Mouse (Mus musculus) midbrain, embryonic 10.5 days (tissue): ENCODE measurements around the gene Nrxn2. TPM values are rescaled to one million over a fixed set of nuclear protein-coding genes. Genes with fewer than 3 reads are reported as not detected.

Experiments
- DNase-seq: peaks from one replicate; pipeline ENCODE4 v3.0.0-alpha.2; 2017; ENCODE audit warnings: low spot score
- H3K27ac ChIP-seq: fragments of 300-500 bp; sonication (generic); replicated peaks from 2 replicates; pipeline ENCODE4 v1.5.1; 2016; ENCODE audit warnings: mild to moderate bottlenecking
- H3K27me3 ChIP-seq: fragments of 300-500 bp; sonication (generic); 2 replicates; pipeline ENCODE4 v1.6.1; 2016; ENCODE audit warnings: low read depth, mild to moderate bottlenecking; ENCODE audit not compliant: poor library complexity, severe bottlenecking
- H3K36me3 ChIP-seq: fragments of 300-500 bp; sonication (generic); 2 replicates; pipeline ENCODE4 v1.6.1; 2016; ENCODE audit warnings: mild to moderate bottlenecking, moderate library complexity
- H3K4me1 ChIP-seq: fragments of 300-500 bp; sonication (generic); 2 replicates; pipeline ENCODE4 v1.6.1; 2016
- H3K4me3 ChIP-seq: fragments of 300-500 bp; sonication (generic); 2 replicates; pipeline ENCODE4 v1.5.1; 2016; ENCODE audit warnings: mild to moderate bottlenecking, moderate library complexity
- H3K9me3 ChIP-seq: fragments of 300-500 bp; sonication (generic); replicated peaks from 2 replicates; pipeline ENCODE4 v1.6.1; 2016; ENCODE audit warnings: mild to moderate bottlenecking
- WGBS: fragments of 180-500 bp; shearing (Covaris S2); methylation state at CpG from one replicate; pipeline ENCODE4 v1.1.7; 2016; 5-methylcytosine and 5-hydroxymethylcytosine counted together
- polyA plus RNA-seq: library from polyadenylated mRNA; unstranded; fragments of >200 nt; fragmentation: Nextera tagmentation; extraction: Ambion mirVana; gene quantifications from 2 replicates; pipeline ENCODE4 v1.2.1, GENCODE M21; 2016

Gene Nrxn2
- polyA plus RNA-seq, 1 experiment from 2014 or later: 5.1 TPM

- peak; percentile 77 for DNase-seq
- Histone ChIP-seq H3K4me1 (peaks cover 97% of the 10 kb centered on the region), H3K27ac (peak overlapping the region; percentile 88), H3K36me3 (no peaks in the 10 kb centered on the region), H3K9me3 (no peaks in the 10 kb centered on the region), H3K4me3 (peak overlapping the region; percentile 67), H3K27me3 (peaks cover 100% of the 10 kb centered on the region)
- under 1% methylated on average over 33 of the region's 39 CpGs for WGBS
These were observed 78.7 kb downstream of the Nrxn2 start for GRCm38 (mm10) chr19:6497150-6497801.

DNA sequence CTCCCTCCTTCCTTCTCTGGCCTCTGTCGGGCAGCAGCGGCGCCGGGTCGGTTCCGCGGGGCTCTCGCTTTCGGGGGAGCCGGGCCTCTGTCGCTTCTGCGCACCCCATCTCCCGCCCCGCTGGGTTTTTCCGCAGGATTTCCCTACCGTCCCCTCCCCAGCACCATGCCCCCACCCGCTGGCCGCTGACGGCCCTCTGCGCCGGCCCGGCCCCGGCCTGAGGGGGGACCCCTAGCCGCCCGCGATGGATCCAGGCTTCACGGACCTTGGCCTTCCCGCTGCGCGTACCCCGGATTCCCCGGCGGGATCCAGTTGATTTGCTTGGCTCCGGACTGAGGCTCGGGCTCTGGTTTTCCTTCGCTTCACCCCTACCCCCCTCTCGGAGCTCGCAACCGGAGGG is 79.3 kb downstream of the Nrxn2 start:
- Histone ChIP-seq H3K9me3 (no peaks in the 10 kb centered on the region), H3K36me3 (no peaks in the 10 kb centered on the region), H3K27ac (peak overlapping the region; percentile 88), H3K4me1 (peaks cover 97% of the 10 kb centered on the region), H3K4me3 (peak overlapping the region; percentile 67), H3K27me3 (peaks cover 98% of the 10 kb centered on the region)
- under 1% methylated on average over 33 of the region's 39 CpGs for WGBS
- no peak for DNase-seq

DNA sequence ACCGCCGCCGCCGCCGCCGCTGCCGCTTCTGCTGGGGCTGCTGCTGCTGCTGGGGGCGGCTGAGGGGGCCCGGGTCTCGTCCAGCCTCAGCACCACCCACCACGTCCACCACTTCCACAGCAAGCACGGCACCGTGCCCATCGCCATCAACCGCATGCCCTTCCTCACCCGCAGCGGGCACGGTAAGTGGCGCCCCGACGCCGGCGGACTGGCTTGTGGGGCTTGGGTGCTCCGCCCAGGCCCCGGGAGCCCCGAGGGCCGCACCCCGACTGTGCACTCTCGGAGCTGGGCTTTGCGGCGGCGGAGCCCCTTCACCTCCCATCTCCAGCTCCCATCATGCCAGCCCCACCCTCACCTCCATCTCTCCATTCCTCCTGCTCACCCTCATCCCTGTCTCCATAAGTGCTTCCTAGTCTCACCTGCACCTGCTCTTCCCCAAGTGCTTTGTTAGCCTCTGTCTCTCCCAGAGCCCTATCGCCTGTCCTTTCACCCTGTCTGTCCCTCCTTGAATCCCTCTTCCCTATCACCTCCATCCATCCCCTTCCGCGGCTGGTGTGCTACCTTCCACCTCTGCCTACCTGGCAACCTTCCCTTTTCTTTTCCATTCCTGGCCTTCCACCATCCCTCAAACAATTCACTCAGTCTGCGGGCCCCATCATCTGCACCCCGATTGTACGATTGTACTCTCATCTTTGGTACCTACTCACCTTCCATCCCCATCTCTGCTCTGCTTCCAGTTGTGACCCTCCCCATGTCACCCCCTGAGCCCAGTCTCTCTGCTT is 80.0 kb downstream of the Nrxn2 start:
- peaks cover 98% of the 10 kb centered on the region for H3K27me3 ChIP-seq
- H3K9me3 ChIP-seq: no peaks in the 10 kb centered on the region
- H3K36me3 ChIP-seq: no peaks in the 10 kb centered on the region
- H3K4me1 ChIP-seq: peaks cover 99% of the 10 kb centered on the region
- WGBS: 5% methylated on average over 33 of the region's 38 CpGs
- peak overlapping the region; percentile 67 for H3K4me3 ChIP-seq
- DNase-seq: no peak
- peak overlapping the region; percentile 88 for H3K27ac ChIP-seq

GRCm38 (mm10) chr19:6499860-6500635 is 81.5 kb downstream of the Nrxn2 start:
- Histone ChIP-seq H3K9me3 (no peaks in the 10 kb centered on the region), H3K4me1 (peaks cover 96% of the 10 kb centered on the region), H3K27ac (no peak overlapping the region), H3K27me3 (peaks cover 98% of the 10 kb centered on the region), H3K36me3 (peaks cover 6% of the 10 kb centered on the region), H3K4me3 (peak overlapping the region; percentile 67)
- 63% methylated on average over 6 of the region's 6 CpGs for WGBS
- no peak for DNase-seq

GRCm38 (mm10) chr19:6500636-6501025 is 82.1 kb downstream of the Nrxn2 start:
- Histone ChIP-seq H3K4me1 (peaks cover 90% of the 10 kb centered on the region), H3K9me3 (no peaks in the 10 kb centered on the region), H3K36me3 (peaks cover 11% of the 10 kb centered on the region), H3K4me3 (peak overlapping the region; percentile 67; the same call in 1 of the 2 replicates), H3K27ac (no peak overlapping the region), H3K27me3 (peaks cover 98% of the 10 kb centered on the region)
- 33% methylated on average over 2 of the region's 2 CpGs for WGBS
- no peak for DNase-seq

GRCm38 (mm10) chr19:6502035-6502541 is 83.6 kb downstream of the Nrxn2 start:
- WGBS: under 1% methylated on average over 25 of the region's 25 CpGs
- peak overlapping the region; percentile 63 for H3K4me3 ChIP-seq
- peaks cover 96% of the 10 kb centered on the region for H3K27me3 ChIP-seq
- peaks cover 81% of the 10 kb centered on the region for H3K4me1 ChIP-seq
- peak; percentile 67 for DNase-seq
- H3K9me3 ChIP-seq: no peaks in the 10 kb centered on the region
- H3K27ac ChIP-seq: peak overlapping the region; percentile 85
- H3K36me3 ChIP-seq: peaks cover 22% of the 10 kb centered on the region

DNA sequence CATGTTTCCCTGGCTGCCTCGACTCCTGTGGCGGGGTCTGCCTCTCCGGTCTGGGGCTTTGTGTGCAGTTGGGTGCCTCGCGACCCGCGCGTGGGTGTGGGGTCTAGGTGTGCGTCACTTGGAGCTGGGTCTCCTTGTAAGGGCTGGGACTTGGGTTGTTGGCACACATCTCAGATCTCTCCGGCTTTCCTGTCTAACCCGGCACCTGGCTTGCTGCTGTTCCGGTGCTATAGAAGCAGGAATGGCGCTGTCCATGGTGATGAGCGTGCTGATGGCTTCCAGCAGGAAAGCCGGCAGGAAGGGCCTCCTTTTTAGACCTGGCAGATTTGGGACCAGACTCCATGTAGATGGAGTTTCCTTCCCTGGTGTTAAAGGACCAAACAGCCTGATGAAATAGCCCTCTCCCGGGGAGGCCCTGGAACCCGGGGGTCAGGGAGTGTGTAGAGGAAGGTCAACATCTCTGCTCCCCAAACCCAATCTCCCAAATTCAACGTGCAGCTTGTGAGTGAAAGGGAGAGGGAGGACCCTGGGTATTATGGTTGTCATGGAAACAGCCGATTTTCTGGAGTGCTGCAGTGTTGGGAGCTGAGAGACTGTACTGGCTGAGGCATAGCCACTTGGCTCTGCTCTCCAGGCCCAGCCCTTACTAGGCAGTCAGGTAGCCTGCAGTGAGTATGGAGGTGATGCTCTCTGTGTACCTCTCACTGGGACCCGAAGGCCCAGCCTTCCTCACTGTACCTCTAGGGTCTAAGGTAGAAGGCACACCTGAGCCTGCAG is 84.2 kb downstream of the Nrxn2 start:
- 5% methylated on average over 20 of the region's 20 CpGs for WGBS
- peak overlapping the region; percentile 85 for H3K27ac ChIP-seq

GRCm38 (mm10) chr19:6503926-6504655 is 85.6 kb downstream of the Nrxn2 start:
- peaks cover 26% of the 10 kb centered on the region for H3K36me3 ChIP-seq
- DNase-seq: no peak
- peaks cover 68% of the 10 kb centered on the region for H3K4me1 ChIP-seq
- H3K27ac ChIP-seq: no peak overlapping the region
- peaks cover 86% of the 10 kb centered on the region for H3K27me3 ChIP-seq
- WGBS: 59% methylated on average over 14 of the region's 16 CpGs
- H3K4me3 ChIP-seq: no peak overlapping the region
- no peaks in the 10 kb centered on the region for H3K9me3 ChIP-seq

More for the DNA sequence above, 84.2 kb downstream of the Nrxn2 start:
- Histone ChIP-seq H3K27me3 (peaks cover 94% of the 10 kb centered on the region), H3K36me3 (peaks cover 22% of the 10 kb centered on the region), H3K9me3 (no peaks in the 10 kb centered on the region), H3K4me3 (peak overlapping the region; percentile 63), H3K4me1 (peaks cover 80% of the 10 kb centered on the region)
- peak; percentile 75 for DNase-seq

- WGBS: 92% methylated on average over 12 of the region's 12 CpGs
- Histone ChIP-seq H3K4me1 (peaks cover 63% of the 10 kb centered on the region), H3K27ac (no peak overlapping the region), H3K4me3 (no peak overlapping the region), H3K27me3 (peaks cover 83% of the 10 kb centered on the region), H3K36me3 (peaks cover 31% of the 10 kb centered on the region), H3K9me3 (no peaks in the 10 kb centered on the region)
- DNase-seq: no peak
These were observed 86.1 kb downstream of the Nrxn2 start for GRCm38 (mm10) chr19:6504656-6505045.

DNA sequence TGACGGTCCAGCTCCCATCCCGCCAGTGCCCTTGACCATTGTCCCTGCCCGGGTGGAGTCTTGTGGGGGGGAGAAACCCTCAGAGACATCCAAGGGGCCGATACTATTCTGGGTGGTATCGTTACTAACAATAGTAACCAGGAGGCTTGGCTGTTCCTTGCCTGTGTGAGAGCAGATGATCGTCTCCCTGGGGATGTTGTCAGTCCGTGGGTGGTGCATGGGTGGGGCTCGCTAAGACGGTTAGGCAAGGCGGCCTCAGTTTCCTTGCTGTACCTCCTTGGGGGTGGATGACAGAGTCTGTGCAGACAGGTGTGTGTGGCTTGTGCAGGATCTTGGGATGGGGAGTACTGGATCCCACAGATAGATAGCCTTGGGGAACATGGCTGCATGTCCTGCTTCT is 88.9 kb downstream of the Nrxn2 start:
- Histone ChIP-seq H3K4me3 (no peak overlapping the region), H3K4me1 (peaks cover 51% of the 10 kb centered on the region), H3K27ac (no peak overlapping the region), H3K9me3 (no peaks in the 10 kb centered on the region), H3K27me3 (peaks cover 81% of the 10 kb centered on the region), H3K36me3 (peaks cover 42% of the 10 kb centered on the region)
- DNase-seq: no peak
- WGBS: 63% methylated on average over 10 of the region's 10 CpGs

- Histone ChIP-seq H3K36me3 (peaks cover 47% of the 10 kb centered on the region), H3K9me3 (no peaks in the 10 kb centered on the region), H3K27me3 (peaks cover 66% of the 10 kb centered on the region), H3K4me3 (no peak overlapping the region), H3K4me1 (peaks cover 52% of the 10 kb centered on the region), H3K27ac (no peak overlapping the region)
- DNase-seq: no peak
- 84% methylated on average over 10 of the region's 10 CpGs for WGBS
These were observed 91.3 kb downstream of the Nrxn2 start for GRCm38 (mm10) chr19:6509881-6510280.
